Mouse (Mus musculus): ENCODE measurements around the gene Slc16a5.

DNA sequence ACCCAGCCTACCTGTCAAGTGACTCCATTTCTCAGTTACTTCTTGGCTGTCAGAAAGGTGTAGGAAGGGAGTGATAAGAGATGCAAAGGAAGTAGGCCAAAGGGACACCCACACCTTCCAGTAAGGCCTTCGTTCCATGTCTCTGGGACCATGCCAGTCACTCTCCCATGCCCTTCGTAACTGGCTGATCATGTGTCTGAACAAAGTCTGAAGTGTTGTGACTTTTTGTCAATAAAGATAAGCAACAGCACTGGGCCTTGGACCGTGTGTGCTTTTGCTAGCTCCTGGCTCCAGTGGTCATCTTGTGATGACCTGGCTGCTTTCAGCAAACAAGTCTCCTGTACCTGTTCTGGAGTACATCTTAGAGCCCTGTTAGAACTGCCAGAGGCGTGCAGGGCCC, 29.5 kb upstream of the Slc16a5 start:
- TF ChIP-seq CTCF (conservative IDR thresholded peaks at IDR 0.05; ENCODE audit: low read length) (no peak), POU5F1 (IDR thresholded peaks at IDR 0.05; ENCODE audit: borderline replicate concordance, low read length) (no peak)

Measured in E14TG2a.4 (cell line).